Mouse (Mus musculus): Measurements from ENCODE around the gene Nt5c1a. TPM values are rescaled to one million over a fixed set of nuclear protein-coding genes. Genes with fewer than 3 reads are reported as not detected.
"Not testable (repeated sequence)": the region's sequence is repeated elsewhere in the genome, so short reads cannot be mapped to it uniquely, and the experiment has no call there.

The Nt5c1a gene
- polyA plus RNA-seq (2015; fragmentation: Nextera tagmentation; extraction: Ambion mirVana): 0.18 TPM in 1 of 2 replicates, not detected in the other

GRCm38 (mm10) chr4:123201186-123202093 lies at the start of gene Nt5c1a:
TSS of gene Nt5c1a (plus strand) at chr4:123201504.
- ATAC-seq (ENCODE audit: low read depth): peak; percentile 54; the same call in 1 of the 2 replicates
- H3K4me1 ChIP-seq (replicated peaks; ENCODE audit: control insufficient read depth, insufficient read depth, low read length): peaks cover 5% of the 10 kb centered on the region; the same call in 1 of the 2 replicates
- peak within 1 kb of the TSS; percentile 43 for H3K4me3 ChIP-seq (ENCODE audit: low read length)
- H3K9me3 ChIP-seq (ENCODE audit: control insufficient read depth, low read length): no peaks in the 10 kb centered on the region
- peak within 1 kb of the TSS; percentile 58 for H3K4me2 ChIP-seq (ENCODE audit: low read depth, low read length)
- peaks cover 46% of the 10 kb centered on the region for H3K27me3 ChIP-seq (ENCODE audit: control insufficient read depth, insufficient read depth, low read depth, low read length)
- WGBS: under 1% methylated on average over 57 of the region's 58 CpGs
- peak within 1 kb of the TSS; percentile 12 for H3K9ac ChIP-seq (ENCODE audit: low read length)
- no peaks in the 10 kb centered on the region for H3K36me3 ChIP-seq (ENCODE audit: control insufficient read depth, insufficient read depth, low read length)
- no peak within 1 kb of the TSS for H3K27ac ChIP-seq (ENCODE audit: low read length)

- 78% methylated on average over 4 of the region's 4 CpGs for WGBS
- H3K9ac ChIP-seq (ENCODE audit: low read length): no peak overlapping the region
Observed at GRCm38 (mm10) chr4:123152003-123152402, 49.3 kb upstream of the Nt5c1a start.

GRCm38 (mm10) chr4:123152976-123153375 lies 48.3 kb upstream of the Nt5c1a start:
- H3K4me3 ChIP-seq (ENCODE audit: low read length): no peak overlapping the region

More at GRCm38 (mm10) chr4:123152003-123152402, 49.3 kb upstream of the Nt5c1a start:
- Histone ChIP-seq H3K36me3 (ENCODE audit: control insufficient read depth, insufficient read depth, low read length) (no peaks in the 10 kb centered on the region), H3K27ac (ENCODE audit: low read length) (no peak overlapping the region), H3K4me1 (replicated peaks; ENCODE audit: control insufficient read depth, insufficient read depth, low read length) (no peaks in the 10 kb centered on the region), H3K27me3 (ENCODE audit: control insufficient read depth, insufficient read depth, low read depth, low read length) (no peaks in the 10 kb centered on the region), H3K4me3 (ENCODE audit: low read length) (no peak overlapping the region), H3K9me3 (ENCODE audit: control insufficient read depth, low read length) (no peaks in the 10 kb centered on the region), H3K4me2 (ENCODE audit: low read depth, low read length) (no peak overlapping the region)
- ATAC-seq (ENCODE audit: low read depth): no peak

GRCm38 (mm10) chr4:123155004-123155403 lies 46.3 kb upstream of the Nt5c1a start:
- Histone ChIP-seq H3K4me3 (ENCODE audit: low read length) (no peak overlapping the region), H3K9me3 (ENCODE audit: control insufficient read depth, low read length) (no peaks in the 10 kb centered on the region), H3K27ac (ENCODE audit: low read length) (no peak overlapping the region), H3K4me2 (ENCODE audit: low read depth, low read length) (no peak overlapping the region), H3K4me1 (replicated peaks; ENCODE audit: control insufficient read depth, insufficient read depth, low read length) (no peaks in the 10 kb centered on the region), H3K36me3 (ENCODE audit: control insufficient read depth, insufficient read depth, low read length) (no peaks in the 10 kb centered on the region), H3K9ac (ENCODE audit: low read length) (no peak overlapping the region), H3K27me3 (ENCODE audit: control insufficient read depth, insufficient read depth, low read depth, low read length) (no peaks in the 10 kb centered on the region)
- 28% methylated on average over 4 of the region's 4 CpGs for WGBS
- ATAC-seq (ENCODE audit: low read depth): no peak

More at GRCm38 (mm10) chr4:123152976-123153375, 48.3 kb upstream of the Nt5c1a start:
- H3K36me3 ChIP-seq (ENCODE audit: control insufficient read depth, insufficient read depth, low read length): no peaks in the 10 kb centered on the region
- no peaks in the 10 kb centered on the region for H3K4me1 ChIP-seq (replicated peaks; ENCODE audit: control insufficient read depth, insufficient read depth, low read length)
- 40% methylated on average over 5 of the region's 5 CpGs for WGBS
- no peak overlapping the region for H3K27ac ChIP-seq (ENCODE audit: low read length)
- no peaks in the 10 kb centered on the region for H3K27me3 ChIP-seq (ENCODE audit: control insufficient read depth, insufficient read depth, low read depth, low read length)
- H3K9ac ChIP-seq (ENCODE audit: low read length): no peak overlapping the region
- H3K9me3 ChIP-seq (ENCODE audit: control insufficient read depth, low read length): no peaks in the 10 kb centered on the region
- H3K4me2 ChIP-seq (ENCODE audit: low read depth, low read length): no peak overlapping the region
- no peak for ATAC-seq (ENCODE audit: low read depth)

- Histone ChIP-seq H3K9ac (ENCODE audit: low read length) (no peak overlapping the region), H3K27me3 (ENCODE audit: control insufficient read depth, insufficient read depth, low read depth, low read length) (no peaks in the 10 kb centered on the region), H3K27ac (ENCODE audit: low read length) (no peak overlapping the region), H3K4me1 (replicated peaks; ENCODE audit: control insufficient read depth, insufficient read depth, low read length) (no peaks in the 10 kb centered on the region), H3K9me3 (ENCODE audit: control insufficient read depth, low read length) (no peaks in the 10 kb centered on the region), H3K36me3 (ENCODE audit: control insufficient read depth, insufficient read depth, low read length) (no peaks in the 10 kb centered on the region), H3K4me3 (ENCODE audit: low read length) (no peak overlapping the region), H3K4me2 (ENCODE audit: low read depth, low read length) (no peak overlapping the region)
- no peak for ATAC-seq (ENCODE audit: low read depth)
- WGBS: 57% methylated on average over 2 of the region's 2 CpGs
Observed at GRCm38 (mm10) chr4:123155427-123155826, 45.9 kb upstream of the Nt5c1a start.

GRCm38 (mm10) chr4:123155840-123156239 lies 45.5 kb upstream of the Nt5c1a start:
- Histone ChIP-seq H3K9ac (ENCODE audit: low read length) (no peak overlapping the region), H3K27me3 (ENCODE audit: control insufficient read depth, insufficient read depth, low read depth, low read length) (no peaks in the 10 kb centered on the region), H3K27ac (ENCODE audit: low read length) (no peak overlapping the region), H3K4me3 (ENCODE audit: low read length) (no peak overlapping the region), H3K36me3 (ENCODE audit: control insufficient read depth, insufficient read depth, low read length) (no peaks in the 10 kb centered on the region), H3K4me2 (ENCODE audit: low read depth, low read length) (no peak overlapping the region), H3K4me1 (replicated peaks; ENCODE audit: control insufficient read depth, insufficient read depth, low read length) (no peaks in the 10 kb centered on the region), H3K9me3 (ENCODE audit: control insufficient read depth, low read length) (no peaks in the 10 kb centered on the region)
- ATAC-seq (ENCODE audit: low read depth): no peak

- Histone ChIP-seq H3K9ac (ENCODE audit: low read length) (no peak overlapping the region), H3K27ac (ENCODE audit: low read length) (no peak overlapping the region), H3K36me3 (ENCODE audit: control insufficient read depth, insufficient read depth, low read length) (no peaks in the 10 kb centered on the region), H3K4me3 (ENCODE audit: low read length) (no peak overlapping the region), H3K27me3 (ENCODE audit: control insufficient read depth, insufficient read depth, low read depth, low read length) (peaks cover 2% of the 10 kb centered on the region; the same call in 1 of the 2 replicates), H3K4me2 (ENCODE audit: low read depth, low read length) (no peak overlapping the region), H3K9me3 (ENCODE audit: control insufficient read depth, low read length) (no peaks in the 10 kb centered on the region), H3K4me1 (replicated peaks; ENCODE audit: control insufficient read depth, insufficient read depth, low read length) (no peaks in the 10 kb centered on the region)
- 72% methylated on average over 6 of the region's 6 CpGs for WGBS
- no peak for ATAC-seq (ENCODE audit: low read depth)
Observed at GRCm38 (mm10) chr4:123160571-123160970, 40.7 kb upstream of the Nt5c1a start.

GRCm38 (mm10) chr4:123161251-123161650 lies 40.1 kb upstream of the Nt5c1a start:
- not testable (repeated sequence) for H3K9me3 ChIP-seq (ENCODE audit: control insufficient read depth, low read length); H3K9ac ChIP-seq (ENCODE audit: low read length); H3K36me3 ChIP-seq (ENCODE audit: control insufficient read depth, insufficient read depth, low read length); H3K4me3 ChIP-seq (ENCODE audit: low read length); H3K4me2 ChIP-seq (ENCODE audit: low read depth, low read length); ATAC-seq (ENCODE audit: low read depth); H3K27ac ChIP-seq (ENCODE audit: low read length); H3K4me1 ChIP-seq (replicated peaks; ENCODE audit: control insufficient read depth, insufficient read depth, low read length); H3K27me3 ChIP-seq (ENCODE audit: control insufficient read depth, insufficient read depth, low read depth, low read length)
- WGBS: 68% methylated on average over 3 of the region's 3 CpGs

GRCm38 (mm10) chr4:123162305-123162917 lies 38.9 kb upstream of the Nt5c1a start:
- Histone ChIP-seq H3K27ac (ENCODE audit: low read length) (no peak overlapping the region), H3K9ac (ENCODE audit: low read length) (no peak overlapping the region), H3K4me3 (ENCODE audit: low read length) (no peak overlapping the region), H3K9me3 (ENCODE audit: control insufficient read depth, low read length) (no peaks in the 10 kb centered on the region), H3K4me2 (ENCODE audit: low read depth, low read length) (no peak overlapping the region), H3K27me3 (ENCODE audit: control insufficient read depth, insufficient read depth, low read depth, low read length) (peaks cover 2% of the 10 kb centered on the region; the same call in 1 of the 2 replicates), H3K4me1 (replicated peaks; ENCODE audit: control insufficient read depth, insufficient read depth, low read length) (no peaks in the 10 kb centered on the region), H3K36me3 (ENCODE audit: control insufficient read depth, insufficient read depth, low read length) (no peaks in the 10 kb centered on the region)
- 14% methylated on average over 15 of the region's 15 CpGs for WGBS
- ATAC-seq (ENCODE audit: low read depth): no peak

All from lung, embryonic 16.5 days (tissue).